Mouse (Mus musculus) G1E (cell line): ENCODE results near the gene Pik3r6. TPM values are rescaled to one million over a fixed set of nuclear protein-coding genes. Genes with fewer than 3 reads are reported as not detected.

ENCODE experiments used
- ATAC-seq: 2 replicates; pipeline ENCODE4 v1.8.0; 2016; ENCODE audit warnings: mild to moderate bottlenecking; ENCODE audit not compliant: insufficient number of reproducible peaks, poor library complexity, low FRiP score, severe bottlenecking; ENCODE audit errors: extremely low read depth
- DNase-seq: peaks from one replicate; pipeline ENCODE4 v3.0.0; 2012; ENCODE audit warnings: low spot score
- H3K27me3 ChIP-seq: 2 replicates; pipeline ENCODE4 v1.6.1; 2012; ENCODE audit warnings: mild to moderate bottlenecking, low read length, inconsistent platforms; ENCODE audit not compliant: insufficient read depth
- H3K36me3 ChIP-seq: replicated peaks from 2 replicates; pipeline ENCODE3; 2012; ENCODE audit warnings: mild to moderate bottlenecking, inconsistent platforms
- H3K4me1 ChIP-seq: 2 replicates; pipeline ENCODE4 v1.6.1; 2012; ENCODE audit warnings: low read depth, low read length, inconsistent platforms, mixed read lengths; ENCODE audit not compliant: insufficient read depth
- H3K4me3 ChIP-seq: 2 replicates; pipeline ENCODE4 v1.5.1; 2012; ENCODE audit warnings: low read depth, mild to moderate bottlenecking, inconsistent platforms, low read length, moderate library complexity, mixed read lengths
- H3K9me3 ChIP-seq: replicated peaks from 2 replicates; pipeline ENCODE4 v1.6.1; 2012; ENCODE audit warnings: inconsistent platforms
- CTCF ChIP-seq: IDR thresholded peaks from 2 replicates; pipeline ENCODE4 v1.5.1; 2012; ENCODE audit warnings: low read depth, low read length, inconsistent platforms, mixed read lengths
- GATA1 ChIP-seq: IDR thresholded peaks from 2 replicates; pipeline ENCODE4 v1.6.1; 2012; ENCODE audit warnings: borderline replicate concordance, low read length, inconsistent platforms, mixed read lengths
- GATA2 ChIP-seq: IDR thresholded peaks from 2 replicates; pipeline ENCODE4 v1.6.1; 2012; ENCODE audit warnings: low read depth, low read length, inconsistent platforms, borderline replicate concordance
- POLR2AphosphoS5 ChIP-seq: IDR thresholded peaks from 2 replicates; pipeline ENCODE4 v1.6.1; 2012; ENCODE audit warnings: low read depth, low read length, inconsistent platforms; ENCODE audit not compliant: insufficient replicate concordance
- TAL1 ChIP-seq: conservative IDR thresholded peaks from 2 replicates; pipeline ENCODE4 v1.6.1; 2012; ENCODE audit warnings: low read depth, low read length, inconsistent platforms, mixed read lengths
- polyA plus RNA-seq: library from polyadenylated mRNA; stranded (reverse); fragments of >175 nt; gene quantifications from 2 replicates; pipeline ENCODE4 v1.2.3, GENCODE M21; 2012
- total RNA-seq, 2 experiments: library from RNA; stranded (forward) in 1 of 2; stranded (reverse) in 1 of 2; fragments of 200-1000 nt in 1 of 2; fragments of >200 nt in 1 of 2; fragmentation: Nextera tagmentation in 1 of 2; gene quantifications; 2 replicates each; pipeline ENCODE4 v1.2.3; 2014 to 2017

Gene Pik3r6
- total and polyA plus RNA-seq, 3 experiments: 0.04 to 4.7 TPM; not detected in 1

GRCm38 (mm10) chr11:68474600-68474999 is 28.2 kb upstream of the Pik3r6 start:
- Histone ChIP-seq H3K4me1 (no peaks in the 10 kb centered on the region), H3K36me3 (no peaks in the 10 kb centered on the region)
- no peak for ATAC-seq

GRCm38 (mm10) chr11:68475676-68476075 is 27.1 kb upstream of the Pik3r6 start:
- H3K4me3 ChIP-seq: no peak overlapping the region
- no peaks in the 10 kb centered on the region for H3K9me3 ChIP-seq
- TF ChIP-seq CTCF: no peak
- no peak for TF ChIP-seq GATA1
- TF ChIP-seq GATA2: no peak
- TF ChIP-seq TAL1: no peak
- no peak for TF ChIP-seq POLR2AphosphoS5
- ATAC-seq (no peak), DNase-seq (no peak)
- no peaks in the 10 kb centered on the region for H3K36me3 ChIP-seq
- no peaks in the 10 kb centered on the region for H3K4me1 ChIP-seq
- peaks cover 13% of the 10 kb centered on the region for H3K27me3 ChIP-seq

More at GRCm38 (mm10) chr11:68474600-68474999, 28.2 kb upstream of the Pik3r6 start:
- DNase-seq: no peak
- Histone ChIP-seq H3K27me3 (peaks cover 13% of the 10 kb centered on the region), H3K9me3 (no peaks in the 10 kb centered on the region), H3K4me3 (no peak overlapping the region)
- TF ChIP-seq GATA2: no peak
- TF ChIP-seq GATA1: no peak
- no peak for TF ChIP-seq TAL1
- no peak for TF ChIP-seq CTCF
- TF ChIP-seq POLR2AphosphoS5: no peak

- H3K4me3 ChIP-seq: no peak overlapping the region
- TF ChIP-seq CTCF (no peak), TAL1 (no peak), GATA1 (no peak), POLR2AphosphoS5 (no peak), GATA2 (no peak)
- H3K9me3 ChIP-seq: no peaks in the 10 kb centered on the region
- DNase-seq (no peak), ATAC-seq (no peak)
- H3K27me3 ChIP-seq: peaks cover 13% of the 10 kb centered on the region
- H3K4me1 ChIP-seq: no peaks in the 10 kb centered on the region
- H3K36me3 ChIP-seq: no peaks in the 10 kb centered on the region
Observed at GRCm38 (mm10) chr11:68477661-68478060, 25.2 kb upstream of the Pik3r6 start.

- no peak for TF ChIP-seq GATA1
- no peak for TF ChIP-seq GATA2
- no peak for TF ChIP-seq TAL1
- no peaks in the 10 kb centered on the region for H3K4me1 ChIP-seq
- H3K27me3 ChIP-seq: peaks cover 8% of the 10 kb centered on the region
- DNase-seq: no peak
- no peaks in the 10 kb centered on the region for H3K9me3 ChIP-seq
- no peaks in the 10 kb centered on the region for H3K36me3 ChIP-seq
- no peak for ATAC-seq
- no peak overlapping the region for H3K4me3 ChIP-seq
Observed at GRCm38 (mm10) chr11:68478574-68478981, 24.2 kb upstream of the Pik3r6 start.

- no peak overlapping the region for H3K4me3 ChIP-seq
- ATAC-seq: no peak
- no peaks in the 10 kb centered on the region for H3K4me1 ChIP-seq
- DNase-seq: no peak
- no peaks in the 10 kb centered on the region for H3K9me3 ChIP-seq
- H3K36me3 ChIP-seq: no peaks in the 10 kb centered on the region
- no peak for TF ChIP-seq CTCF
- TF ChIP-seq TAL1: no peak
- TF ChIP-seq GATA1: no peak
- no peak for TF ChIP-seq GATA2
- no peak for TF ChIP-seq POLR2AphosphoS5
- H3K27me3 ChIP-seq: peaks cover 3% of the 10 kb centered on the region; the same call in 1 of the 2 replicates
Observed at GRCm38 (mm10) chr11:68480660-68481059, 22.2 kb upstream of the Pik3r6 start.

GRCm38 (mm10) chr11:68482001-68482400 is 20.8 kb upstream of the Pik3r6 start:
- Histone ChIP-seq H3K4me1 (no peaks in the 10 kb centered on the region), H3K36me3 (no peaks in the 10 kb centered on the region), H3K4me3 (no peak overlapping the region), H3K27me3 (peaks cover 3% of the 10 kb centered on the region; the same call in 1 of the 2 replicates), H3K9me3 (no peaks in the 10 kb centered on the region)
- ATAC-seq (no peak), DNase-seq (no peak)
- TF ChIP-seq TAL1 (no peak), POLR2AphosphoS5 (no peak), GATA1 (no peak), GATA2 (no peak), CTCF (no peak)

- H3K27me3 ChIP-seq: peaks cover 3% of the 10 kb centered on the region; the same call in 1 of the 2 replicates
- DNase-seq (no peak), ATAC-seq (no peak)
- no peaks in the 10 kb centered on the region for H3K9me3 ChIP-seq
- H3K4me3 ChIP-seq: no peak overlapping the region
- TF ChIP-seq GATA1 (no peak), POLR2AphosphoS5 (no peak), GATA2 (no peak), TAL1 (no peak), CTCF (no peak)
- H3K4me1 ChIP-seq: no peaks in the 10 kb centered on the region
- H3K36me3 ChIP-seq: no peaks in the 10 kb centered on the region
Observed at GRCm38 (mm10) chr11:68483213-68483612, 19.6 kb upstream of the Pik3r6 start.
